Mouse (Mus musculus) spleen, postnatal 14 days (tissue): ENCODE measurements around the gene Fbxl21.

Experiments used
- DNase-seq, 2 experiments: peaks; one replicate each; pipeline ENCODE4 v3.0.0; 2021 to 2022; ENCODE audit warnings: low spot score in 2 of 2

Fbxl21 gene

DNA sequence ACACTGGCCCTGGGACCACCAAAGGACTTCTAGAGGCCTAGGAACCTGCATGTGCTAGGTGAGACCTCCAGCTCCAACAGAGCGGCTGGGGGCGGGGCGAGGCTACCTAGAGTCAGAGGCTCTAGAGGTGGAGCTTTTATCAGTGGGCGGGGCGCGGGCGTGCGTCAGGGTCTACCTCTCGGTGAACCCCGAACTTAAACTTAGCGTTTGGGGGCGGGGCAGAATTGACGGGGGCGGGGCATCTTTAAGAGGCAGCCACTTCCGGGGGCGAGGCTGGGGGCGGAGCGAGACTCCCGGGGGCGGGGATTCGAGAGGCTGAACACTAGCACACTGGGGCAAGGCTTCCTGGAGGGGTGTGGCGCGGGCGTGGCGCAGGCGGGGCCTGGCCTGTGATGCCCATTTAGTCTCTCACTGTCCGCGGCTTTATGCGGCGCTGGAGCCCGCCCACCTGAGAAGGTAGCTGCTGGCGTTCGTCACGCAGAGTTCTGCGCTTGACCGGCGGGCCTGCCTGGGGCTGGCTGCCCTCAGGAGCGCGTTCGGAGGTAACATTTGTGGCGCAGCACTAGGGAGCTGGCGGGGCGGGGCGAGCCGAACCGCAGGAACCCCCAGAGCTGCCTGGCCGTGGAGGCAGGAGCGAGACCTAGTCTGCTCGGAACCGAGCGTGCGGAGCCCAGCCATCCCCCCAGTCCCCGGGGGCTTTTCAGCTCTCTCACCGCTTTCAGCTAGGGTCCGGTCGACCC lies at the start of gene Fbxl21:
Fbxl21 (plus strand) TSS at position 392 of the 740 bp plus-strand sequence.
- peak; percentile 77 to 84 for DNase-seq

DNA sequence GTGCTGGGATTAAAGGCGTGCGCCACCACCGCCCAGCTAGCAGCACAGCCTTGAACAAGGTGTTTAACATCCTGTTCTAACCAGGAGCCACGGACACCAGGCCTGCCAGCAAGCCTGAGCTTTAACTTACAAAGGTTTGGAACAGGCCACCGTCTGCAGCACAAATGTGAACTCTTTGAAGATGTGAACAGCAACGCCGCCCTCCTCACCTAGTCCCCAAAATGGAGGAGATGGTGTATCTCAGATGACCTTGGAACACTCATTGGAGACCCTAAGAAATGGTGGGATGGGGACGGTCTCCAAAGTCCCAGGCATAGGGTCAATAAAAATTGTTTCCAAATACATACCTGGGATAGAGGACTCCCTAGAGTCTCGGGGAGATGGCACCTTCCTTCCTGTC lies 49.6 kb upstream of the Fbxl21 start:
- no peak for DNase-seq

DNA sequence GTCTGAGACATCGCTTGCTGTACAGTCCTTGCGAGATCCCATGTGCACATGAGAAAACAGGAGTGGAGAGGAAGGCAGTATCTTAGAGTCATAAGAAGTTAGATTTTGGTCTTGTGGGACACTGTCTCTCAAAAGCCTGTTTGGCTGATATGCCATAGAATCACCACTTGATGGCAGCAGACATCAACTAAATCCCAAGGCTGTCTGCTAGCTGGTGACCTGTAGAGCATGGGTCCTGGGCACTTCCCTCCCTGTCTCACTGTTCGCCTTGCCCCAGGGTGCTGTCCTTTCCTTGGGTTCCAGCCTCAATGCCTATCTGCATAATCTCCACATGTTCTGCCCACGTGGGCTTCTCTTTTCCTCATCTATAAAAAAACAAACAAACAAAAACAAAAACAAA lies 46.9 kb upstream of the Fbxl21 start:
- peak in 1 of 2 experiments; percentile 20 for DNase-seq

DNA sequence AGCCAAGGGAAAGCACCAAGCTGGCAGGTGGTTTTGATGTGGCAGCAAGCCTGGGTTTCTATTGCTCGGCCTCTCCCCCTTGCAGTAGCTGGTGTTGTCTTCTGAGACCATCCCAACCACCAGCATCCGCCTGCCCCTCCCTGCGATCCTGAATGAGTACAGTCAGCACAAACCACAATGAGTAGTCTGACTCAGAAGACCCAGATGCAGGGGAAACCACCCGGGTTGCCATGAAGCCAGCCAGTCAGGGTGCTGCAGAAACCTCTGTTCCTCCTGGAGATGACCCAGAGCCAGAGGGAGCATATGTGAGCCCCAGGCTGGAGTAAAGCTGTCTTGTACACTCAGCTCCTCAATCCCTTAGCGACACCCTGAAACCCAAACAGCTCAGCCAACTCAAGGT lies 45.5 kb upstream of the Fbxl21 start:
- no peak for DNase-seq

- DNase-seq: no peak
These were observed 45.0 kb upstream of the Fbxl21 start for GRCm38 (mm10) chr13:56477271-56477670.

DNA sequence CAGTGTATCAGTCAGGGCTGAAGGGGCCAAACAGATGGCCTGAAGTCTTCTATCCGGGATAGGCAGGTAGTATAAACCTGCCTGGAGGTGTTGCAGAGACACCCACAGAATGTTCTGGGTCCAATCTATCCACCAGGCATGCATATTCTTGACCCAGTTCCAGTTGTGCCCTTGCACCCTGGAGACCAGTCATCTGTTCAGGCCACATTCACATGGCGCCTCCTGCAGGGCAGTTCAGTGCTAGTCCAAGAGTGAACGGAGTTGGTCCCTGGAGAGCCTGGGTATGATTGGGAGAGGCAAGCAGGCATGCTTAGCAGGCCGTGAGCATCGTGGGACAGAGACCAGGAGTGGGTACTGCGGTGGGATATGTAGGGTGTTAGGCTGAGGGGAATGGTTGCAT lies 44.2 kb upstream of the Fbxl21 start:
- no peak for DNase-seq

DNA sequence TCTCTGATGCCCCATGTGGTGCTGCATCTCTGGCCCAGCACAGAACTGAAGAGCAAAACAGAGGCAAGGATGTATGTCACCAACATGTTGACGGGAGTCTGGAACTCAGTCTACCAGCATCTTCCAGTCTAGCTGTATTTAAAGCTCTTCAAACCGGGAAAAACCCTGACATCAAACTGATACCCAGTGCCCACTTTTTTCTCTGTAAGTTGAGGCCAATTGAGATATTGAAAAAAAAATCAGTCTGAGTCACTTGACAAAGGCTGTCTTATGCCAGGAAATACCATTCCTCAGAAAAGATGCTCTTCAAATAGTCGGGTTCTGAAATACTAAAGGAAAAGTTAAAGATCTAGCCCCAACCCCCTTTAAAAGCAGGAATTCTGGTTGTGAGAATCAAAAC lies 40.1 kb upstream of the Fbxl21 start, which contains the start of gene Il9:
Il9 (minus strand) TSS at position 101 of the 400 bp plus-strand sequence.
- no peak for DNase-seq

DNA sequence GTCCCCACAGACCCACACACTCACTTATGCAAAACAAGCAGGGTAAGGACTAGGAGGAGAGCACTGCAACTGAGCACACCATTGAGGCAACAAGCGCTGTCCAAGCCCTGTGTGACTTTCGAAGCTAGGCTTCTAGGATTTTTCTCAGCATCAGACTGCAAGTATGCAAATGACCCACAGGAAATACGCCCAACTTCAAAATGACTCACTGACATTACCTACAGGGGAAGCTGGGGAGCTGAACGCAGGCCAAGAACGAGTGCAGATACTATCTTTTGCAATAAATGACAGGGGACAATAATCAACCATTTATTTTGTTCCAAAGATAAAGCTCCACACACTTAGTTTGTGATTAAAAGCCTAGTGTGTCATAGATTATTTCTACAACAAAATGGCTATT lies 34.3 kb upstream of the Fbxl21 start:
- DNase-seq: no peak

GRCm38 (mm10) chr13:56494440-56494839 lies 27.8 kb upstream of the Fbxl21 start:
- DNase-seq: no peak

- no peak for DNase-seq
These were observed 22.1 kb upstream of the Fbxl21 start for GRCm38 (mm10) chr13:56500132-56500531.

- DNase-seq: no peak
These were observed 21.6 kb upstream of the Fbxl21 start for GRCm38 (mm10) chr13:56500636-56501035.

- no peak for DNase-seq
These were observed 20.3 kb upstream of the Fbxl21 start for GRCm38 (mm10) chr13:56501866-56502420.

GRCm38 (mm10) chr13:56506871-56507496 lies 15.3 kb upstream of the Fbxl21 start:
- DNase-seq: no peak

DNA sequence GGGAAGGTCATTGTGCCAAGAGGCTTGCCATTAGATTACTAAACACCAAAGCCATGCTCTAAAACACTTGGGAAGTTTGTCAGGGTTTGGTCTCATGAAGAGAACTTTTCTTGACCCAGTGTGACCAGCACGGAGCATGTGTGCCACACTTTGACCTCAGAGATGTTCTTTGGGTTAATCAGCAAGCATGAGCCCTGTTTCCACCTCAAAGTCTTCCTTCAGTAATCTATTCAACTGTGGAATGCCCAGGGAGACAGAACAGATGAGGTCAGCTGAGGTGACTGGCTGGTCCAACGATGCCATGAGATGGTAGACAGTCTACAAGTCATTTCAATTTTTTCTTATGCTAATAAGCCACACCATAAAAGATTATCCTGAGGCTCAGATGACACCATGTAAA lies 12.5 kb upstream of the Fbxl21 start:
- no peak for DNase-seq

- DNase-seq: no peak
These were observed 8.7 kb upstream of the Fbxl21 start for GRCm38 (mm10) chr13:56513595-56513994.

DNA sequence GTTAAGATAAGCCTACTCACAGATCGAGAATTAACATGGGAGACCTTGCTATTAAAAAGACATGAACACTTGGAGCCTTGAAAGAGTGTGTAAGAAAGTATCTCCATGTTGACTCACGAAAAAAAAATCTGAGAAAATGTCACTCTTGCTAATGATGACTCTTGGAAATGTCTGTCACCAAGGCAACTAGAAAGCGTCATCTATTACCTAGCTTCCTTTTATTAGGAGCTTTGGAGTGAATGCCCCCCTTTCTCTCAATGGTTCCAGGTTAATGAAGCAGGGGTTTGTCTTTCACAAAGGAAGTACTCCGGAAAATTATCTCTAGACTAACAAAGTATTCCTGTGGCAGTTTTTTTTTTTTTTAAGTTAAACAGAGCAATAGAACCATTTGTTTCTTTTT lies 6.0 kb upstream of the Fbxl21 start:
- no peak for DNase-seq

DNA sequence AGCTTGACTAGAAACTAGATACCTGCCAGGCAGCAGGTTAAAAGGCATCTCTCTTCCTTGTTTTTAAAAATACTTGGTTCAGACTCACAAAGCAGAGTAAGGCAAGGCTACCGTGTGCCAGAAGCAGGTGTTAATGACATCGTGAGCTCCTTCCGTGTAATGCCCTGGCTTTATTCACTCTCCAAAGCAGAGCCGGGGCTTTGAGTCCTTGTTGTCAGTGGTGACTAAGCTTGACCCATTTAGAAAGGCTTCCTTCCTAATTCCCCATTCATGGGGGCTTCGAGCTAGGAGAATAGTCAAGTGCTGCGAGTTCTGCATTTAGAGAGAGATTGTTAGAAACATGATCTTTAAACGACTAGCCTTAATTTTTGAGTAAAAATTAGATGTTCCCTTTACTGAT lies 5.5 kb upstream of the Fbxl21 start:
- no peak for DNase-seq

GRCm38 (mm10) chr13:56522821-56523167 lies 522 bp downstream of the Fbxl21 start:
- DNase-seq: no peak

GRCm38 (mm10) chr13:56526871-56527270 lies 4.6 kb downstream of the Fbxl21 start:
- no peak for DNase-seq

DNA sequence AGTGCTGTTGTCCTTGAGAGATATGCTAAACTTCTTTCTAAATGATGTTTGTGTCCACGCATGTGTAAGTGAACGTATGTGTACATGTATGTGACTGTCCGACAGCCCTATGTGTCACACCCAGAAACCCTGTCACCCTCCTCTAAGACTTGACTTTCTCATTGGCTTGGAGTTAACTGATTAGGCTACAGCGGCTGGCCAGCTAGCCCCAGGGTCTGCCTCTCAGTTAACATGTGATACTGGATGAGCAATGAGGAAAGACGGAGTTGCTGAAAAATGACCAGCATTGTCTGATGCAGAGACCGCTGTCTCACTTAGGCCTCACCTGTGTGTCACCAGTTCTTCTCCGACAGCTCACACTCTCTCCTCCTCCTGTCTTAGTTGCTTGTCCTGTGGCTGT lies 5.6 kb downstream of the Fbxl21 start:
- DNase-seq: no peak

DNA sequence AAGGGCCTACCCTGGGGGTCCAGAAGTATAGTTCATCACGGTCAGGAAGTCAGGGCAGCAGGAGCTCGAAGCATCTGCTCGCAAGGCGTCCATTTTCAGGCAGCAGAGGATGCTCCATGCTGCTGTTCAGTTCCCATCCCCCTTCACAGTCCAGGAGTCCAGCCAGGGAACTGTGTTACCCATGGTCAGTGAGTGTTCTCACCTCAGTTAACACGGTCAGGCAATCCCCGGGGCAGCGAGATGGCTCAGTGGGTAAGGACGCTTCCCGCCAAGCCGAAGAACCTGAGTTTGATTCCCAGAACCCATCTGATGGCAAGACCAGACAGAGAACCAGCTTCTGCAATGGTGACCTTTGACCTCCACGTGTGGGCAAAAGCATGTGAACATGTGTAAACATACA lies 6.0 kb downstream of the Fbxl21 start:
- DNase-seq: no peak

GRCm38 (mm10) chr13:56529031-56529430 lies 6.8 kb downstream of the Fbxl21 start:
- DNase-seq: no peak

DNA sequence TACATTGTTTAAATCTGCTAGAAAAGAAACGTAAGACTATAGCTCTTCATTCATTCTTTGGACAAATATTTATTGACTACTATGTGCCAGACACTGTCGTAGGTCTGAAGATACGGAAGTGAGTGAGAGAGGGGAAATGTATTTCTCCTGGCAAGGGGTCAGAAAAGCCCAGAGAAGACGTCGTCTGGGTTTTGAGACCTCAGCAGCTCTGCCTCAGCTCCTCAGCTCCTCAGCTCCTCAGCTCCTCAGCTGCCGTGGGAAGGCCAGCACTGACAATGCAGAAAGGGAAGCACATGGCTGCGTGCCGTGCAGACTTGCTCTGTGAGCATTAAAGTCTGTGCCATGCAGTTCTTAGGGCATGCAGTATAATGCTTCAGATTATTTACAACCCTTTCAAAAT lies 7.4 kb downstream of the Fbxl21 start:
- DNase-seq: no peak
